Mouse (Mus musculus): ENCODE data around the gene Tex52.

Gene Tex52

GRCm38 (mm10) chr6:128429300-128429699, 54.0 kb downstream of the Tex52 start:
- no peak for DNase-seq (ENCODE audit: low read depth, low spot score)

GRCm38 (mm10) chr6:128429826-128430225, 54.6 kb downstream of the Tex52 start:
- no peak for DNase-seq (ENCODE audit: low read depth, low spot score)

- DNase-seq (ENCODE audit: low read depth, low spot score) = no peak
These were observed 57.2 kb downstream of the Tex52 start for GRCm38 (mm10) chr6:128432356-128432915.

GRCm38 (mm10) chr6:128433566-128433965, 58.3 kb downstream of the Tex52 start:
- no peak for DNase-seq (ENCODE audit: low read depth, low spot score)
